Mouse (Mus musculus) embryonic stem cell, embryonic (primary cell): ENCODE measurements around the gene Bbs7.

Source experiments
- CTCF ChIA-PET, 4 experiments: fragments of 300-600 bp in 2 of 4; fragments of 350-600 bp in 2 of 4; sonication (Branson Sonifier 250); formaldehyde crosslinking; loops; one replicate each; lab custom pipeline; 2022; ENCODE audit warnings: inconsistent platforms in 2 of 4; lab: Charles Lee
- POLR2A ChIA-PET, 4 experiments: fragments of 300-600 bp in 2 of 4; fragments of 350-600 bp in 2 of 4; sonication (Branson Sonifier 250); formaldehyde crosslinking; loops; one replicate each; lab custom pipeline; 2022; ENCODE audit warnings: antibody characterized with exemption in 4 of 4, inconsistent platforms in 1 of 4; lab: Charles Lee

Bbs7 gene

GRCm38 (mm10) chr3:36524466-36524865, 88.8 kb downstream of the Bbs7 start:
- CTCF ChIA-PET: no interaction called here
- POLR2A ChIA-PET: interaction anchor here in 1 of 4 experiments (0.9 kb wide), 1 partner anchor 43 kb away, joined by 3 read pairs; no protein-coding TSS in a partner anchor
